Mouse (Mus musculus) lung, embryonic 14.5 days (tissue): ENCODE data around the gene Mlxipl. TPM values are rescaled to one million over a fixed set of nuclear protein-coding genes. Genes with fewer than 3 reads are reported as not detected.
A peak's percentile ranks its signal among the peaks of the same experiment; 100 is the strongest.

Source experiments
- ATAC-seq: fragments of 200-750 bp; cut with Nextera tagmentation; 2 replicates; pipeline ENCODE4 v1.8.0; 2017; ENCODE audit warnings: mild to moderate bottlenecking, moderate TSS enrichment, moderate library complexity; ENCODE audit not compliant: insufficient read depth
- DNase-seq: peaks from one replicate; pipeline ENCODE4 v3.0.0-alpha.2; 2015
- H3K27ac ChIP-seq: fragments of 300-500 bp; sonication (generic); 2 replicates; pipeline ENCODE4 v1.5.1; 2014; ENCODE audit warnings: low read depth, mild to moderate bottlenecking, moderate library complexity
- H3K27me3 ChIP-seq: fragments of 300-500 bp; sonication (generic); 2 replicates; pipeline ENCODE4 v1.6.1; 2014; ENCODE audit warnings: low read length, control low read depth; ENCODE audit not compliant: insufficient read depth
- H3K36me3 ChIP-seq: fragments of 300-500 bp; sonication (generic); 2 replicates; pipeline ENCODE4 v1.6.1; 2014; ENCODE audit warnings: control low read depth; ENCODE audit not compliant: insufficient read depth
- H3K4me1 ChIP-seq: fragments of 300-500 bp; sonication (generic); 2 replicates; pipeline ENCODE4 v1.6.1; 2014; ENCODE audit warnings: antibody characterized with exemption, control low read depth; ENCODE audit not compliant: insufficient read depth
- H3K4me2 ChIP-seq: fragments of 300-500 bp; sonication (generic); 2 replicates; pipeline ENCODE4 v1.6.1; 2014; ENCODE audit warnings: mild to moderate bottlenecking
- H3K4me3 ChIP-seq: fragments of 300-500 bp; sonication (generic); 2 replicates; pipeline ENCODE4 v1.5.1; 2014; ENCODE audit warnings: low read depth, low read length
- H3K9ac ChIP-seq: fragments of 300-500 bp; sonication (generic); 2 replicates; pipeline ENCODE4 v1.6.1; 2014
- H3K9me3 ChIP-seq: fragments of 300-500 bp; sonication (generic); 2 replicates; pipeline ENCODE4 v1.6.1; 2016; ENCODE audit warnings: low read depth, low read length, control low read depth
- CTCF ChIP-seq: IDR thresholded peaks from 2 replicates; pipeline ENCODE4 v1.5.1; 2016; ENCODE audit warnings: antibody characterized with exemption, low read depth
- WGBS: fragments of 180-500 bp; shearing (Covaris S2); extraction: QIAGEN DNeasy Blood & Tissue Kit; methylation state at CpG from one replicate; pipeline ENCODE4 v1.1.7; 2014; 5-methylcytosine and 5-hydroxymethylcytosine counted together
- polyA plus RNA-seq: library from polyadenylated mRNA; unstranded; fragments of >200 nt; fragmentation: Nextera tagmentation; extraction: Ambion mirVana; gene quantifications from 2 replicates; pipeline ENCODE4 v1.2.1, GENCODE M21; 2014

The Mlxipl gene
- polyA plus RNA-seq, 1 experiment from 2014 or later = 2.1 TPM

DNA sequence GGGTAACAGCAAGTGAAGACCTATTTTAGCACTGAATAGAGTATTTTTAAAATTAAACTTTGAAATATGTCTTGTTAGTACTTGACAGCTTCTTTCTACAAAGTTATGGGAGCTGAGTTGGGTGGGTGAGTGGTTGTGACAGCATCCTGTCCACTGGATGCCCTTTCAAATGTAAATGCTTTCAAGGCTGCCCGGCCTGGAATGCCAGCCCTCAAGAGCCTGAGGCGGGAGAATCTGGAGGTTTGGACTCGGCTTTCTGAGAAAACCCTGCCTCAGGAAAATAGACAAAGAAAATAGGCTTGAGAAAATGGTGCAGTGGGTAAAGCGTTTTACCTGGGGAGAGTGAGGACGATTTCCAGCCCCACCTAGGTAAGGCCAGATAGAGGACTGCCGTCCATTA lies 92.1 kb downstream of the Mlxipl start:
- ATAC-seq = no peak
- Histone ChIP-seq H3K4me1 (no peaks in the 10 kb centered on the region), H3K27me3 (no peaks in the 10 kb centered on the region), H3K4me2 (no peak overlapping the region), H3K4me3 (no peak overlapping the region), H3K27ac (no peak overlapping the region), H3K9ac (no peak overlapping the region), H3K9me3 (no peaks in the 10 kb centered on the region), H3K36me3 (peaks cover 59% of the 10 kb centered on the region)
- DNase-seq = no peak
- no peak for TF ChIP-seq CTCF
- 87% methylated on average over 6 of the region's 6 CpGs for WGBS

DNA sequence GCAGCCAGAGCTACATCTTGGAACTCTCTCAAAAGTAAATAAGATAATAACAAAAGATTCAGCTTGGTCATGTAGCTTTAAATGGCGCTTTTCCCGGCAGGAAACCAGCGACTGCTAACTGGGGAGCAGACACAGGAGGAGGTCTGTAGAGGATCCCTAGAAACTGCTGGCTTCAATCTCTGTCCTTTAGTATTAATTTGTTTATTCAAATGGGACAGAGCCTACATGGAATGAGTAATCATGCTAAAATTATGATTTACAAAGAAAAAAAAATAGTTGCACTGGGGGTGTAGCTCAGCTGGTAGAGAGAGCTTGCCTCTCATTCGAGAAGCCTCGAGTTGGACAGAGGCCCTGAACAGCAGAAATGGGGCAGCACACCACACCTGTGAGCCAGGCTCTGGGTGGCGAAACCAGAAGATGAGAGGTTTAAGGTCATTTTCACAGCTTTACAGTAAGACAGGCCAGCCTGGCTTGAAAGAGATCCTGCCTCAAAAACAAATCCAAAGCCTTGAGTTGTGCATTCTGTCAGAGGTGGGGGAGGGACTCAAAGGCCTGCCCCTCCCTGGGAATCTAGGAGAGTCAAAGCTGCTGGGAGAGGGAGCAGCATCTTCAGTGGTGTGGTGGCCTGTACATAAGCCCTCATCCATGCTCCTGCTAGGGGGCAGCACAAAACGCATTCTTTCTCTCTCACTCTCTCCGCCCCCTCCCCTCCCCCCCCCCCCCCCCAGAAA lies 93.6 kb downstream of the Mlxipl start:
- Histone ChIP-seq H3K27me3 (no peaks in the 10 kb centered on the region), H3K4me1 (no peaks in the 10 kb centered on the region), H3K9ac (no peak overlapping the region), H3K4me2 (no peak overlapping the region), H3K36me3 (peaks cover 47% of the 10 kb centered on the region), H3K27ac (peak overlapping the region; percentile 36; the same call in 1 of the 2 replicates), H3K9me3 (no peaks in the 10 kb centered on the region), H3K4me3 (no peak overlapping the region)
- no peak for DNase-seq
- TF ChIP-seq CTCF = no peak
- WGBS = 39% methylated on average over 8 of the region's 8 CpGs
- ATAC-seq = no peak

DNA sequence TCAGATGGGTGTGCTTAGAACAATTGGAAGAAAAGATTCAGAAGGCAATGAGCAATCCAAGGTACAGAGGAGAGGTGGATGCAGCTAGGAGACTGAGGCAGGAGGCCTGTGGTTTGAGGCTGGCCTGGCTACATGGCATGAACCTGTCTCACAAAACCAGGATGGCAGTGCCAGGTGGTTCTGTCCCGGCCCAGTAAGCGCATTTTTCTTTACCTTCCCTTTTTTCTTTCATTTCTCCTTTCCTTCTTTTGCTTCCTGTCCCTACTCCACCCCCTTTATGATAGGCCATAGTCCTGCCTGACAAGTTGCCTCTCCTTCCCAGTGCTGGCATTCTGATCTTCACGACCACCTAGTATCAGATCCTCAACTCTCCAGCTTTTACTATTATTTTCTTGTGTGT lies 95.3 kb downstream of the Mlxipl start:
- Histone ChIP-seq H3K27me3 (no peaks in the 10 kb centered on the region), H3K4me2 (no peak overlapping the region), H3K9ac (no peak overlapping the region), H3K4me1 (peaks cover 8% of the 10 kb centered on the region), H3K9me3 (no peaks in the 10 kb centered on the region), H3K4me3 (no peak overlapping the region), H3K36me3 (peaks cover 42% of the 10 kb centered on the region), H3K27ac (no peak overlapping the region)
- 95% methylated on average over 3 of the region's 3 CpGs for WGBS
- no peak for ATAC-seq
- DNase-seq = no peak
- no peak for TF ChIP-seq CTCF

DNA sequence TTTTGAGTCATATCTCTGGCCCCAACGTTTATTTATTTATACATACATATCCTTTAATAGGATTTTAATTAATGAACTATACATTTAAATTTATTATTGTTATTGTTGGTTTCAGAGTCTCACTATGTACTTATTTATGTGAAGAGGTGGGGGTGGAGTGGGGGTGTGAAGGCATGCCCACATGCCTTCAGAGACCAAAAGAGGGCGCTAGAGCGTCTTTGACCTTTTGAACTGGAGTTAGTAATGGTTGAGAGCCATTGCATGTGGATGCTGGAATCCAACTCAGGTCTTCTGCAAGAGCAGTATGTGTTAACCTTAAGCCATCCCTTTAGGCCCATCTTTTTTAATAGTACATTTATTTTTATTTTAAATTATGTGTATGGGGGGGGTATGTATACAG lies 95.9 kb downstream of the Mlxipl start:
- H3K27ac ChIP-seq = no peak overlapping the region
- ATAC-seq (no peak), DNase-seq (peak; percentile 41)
- WGBS = 23% methylated on average over 3 of the region's 3 CpGs
- 0 out of 2 replicates have a peak, but pooled peaks have one; percentile 34 for TF ChIP-seq CTCF
- H3K4me1 ChIP-seq = peaks cover 9% of the 10 kb centered on the region
- no peaks in the 10 kb centered on the region for H3K9me3 ChIP-seq
- no peak overlapping the region for H3K9ac ChIP-seq
- peak overlapping the region; percentile 84; the same call in 1 of the 2 replicates for H3K4me2 ChIP-seq
- H3K27me3 ChIP-seq = no peaks in the 10 kb centered on the region
- peaks cover 41% of the 10 kb centered on the region for H3K36me3 ChIP-seq
- no peak overlapping the region for H3K4me3 ChIP-seq

DNA sequence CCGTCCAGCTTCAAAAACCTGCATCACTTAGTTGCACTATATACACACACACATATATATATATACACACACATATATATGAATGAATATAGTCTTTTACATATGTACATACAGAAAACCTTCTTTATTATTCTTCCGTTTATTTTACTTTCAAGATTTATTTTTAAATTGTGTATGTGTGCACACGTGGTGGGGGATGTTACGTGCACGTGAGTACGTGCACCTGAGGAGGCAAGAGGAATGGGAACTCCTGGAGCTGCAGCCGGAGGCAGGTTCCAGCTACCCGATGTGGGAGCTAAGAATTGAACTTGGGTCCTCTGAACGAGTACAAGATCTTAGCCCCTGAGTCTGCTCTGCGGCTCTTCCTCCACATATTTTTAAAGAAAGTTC lies 96.5 kb downstream of the Mlxipl start:
- ATAC-seq = no peak
- DNase-seq = no peak
- 19% methylated on average over 10 of the region's 10 CpGs for WGBS

DNA sequence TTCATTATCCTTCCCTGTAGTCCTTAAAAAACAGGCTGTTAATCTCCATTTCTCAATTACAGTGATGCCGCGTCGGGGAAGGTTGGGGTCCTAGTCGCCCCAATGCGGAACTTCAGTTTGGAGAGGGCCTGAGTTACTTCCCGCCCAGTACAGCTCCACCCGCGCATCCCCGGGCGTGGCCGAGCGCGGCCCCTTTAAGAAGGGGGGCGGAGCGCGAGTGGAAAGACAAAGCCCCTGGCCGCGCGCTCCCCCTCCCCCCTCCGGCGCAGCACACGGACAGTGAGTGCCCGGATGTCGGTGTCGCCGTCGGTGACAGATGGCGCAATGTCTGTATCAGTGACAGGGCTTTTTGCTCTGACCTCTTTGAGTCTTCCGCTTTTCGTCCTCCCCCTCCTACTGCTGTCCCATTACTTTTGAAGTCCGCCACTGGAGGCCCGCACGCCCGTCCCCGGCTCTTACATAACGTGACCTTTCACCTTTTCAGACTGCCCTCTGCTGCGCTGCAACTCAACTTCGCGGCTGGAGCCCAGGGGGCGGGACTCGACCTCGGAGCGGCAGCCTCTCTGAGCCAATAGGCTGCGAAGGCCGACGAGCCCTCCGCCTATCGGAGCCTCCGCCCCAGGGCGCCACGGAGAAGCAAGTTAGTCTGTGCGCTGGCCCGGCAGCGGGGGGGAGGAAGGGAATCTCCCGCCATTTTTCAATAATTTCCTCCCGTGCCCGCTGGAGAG lies 97.1 kb downstream of the Mlxipl start, which contains the start of gene Baz1b:
TSS of gene Baz1b (plus strand) at position 644 of the 728 bp plus-strand sequence.
- H3K9me3 ChIP-seq = no peaks in the 10 kb centered on the region

More for the DNA sequence above, 96.5 kb downstream of the Mlxipl start:
- Histone ChIP-seq H3K27me3 (no peaks in the 10 kb centered on the region), H3K9me3 (no peaks in the 10 kb centered on the region), H3K4me1 (peaks cover 9% of the 10 kb centered on the region), H3K4me3 (peak overlapping the region; percentile 100), H3K9ac (peak overlapping the region; percentile 98), H3K27ac (peak overlapping the region; percentile 98), H3K36me3 (peaks cover 40% of the 10 kb centered on the region), H3K4me2 (peak overlapping the region; percentile 84)
- no peak for TF ChIP-seq CTCF

More for the DNA sequence above, 97.1 kb downstream of the Mlxipl start, which contains the start of gene Baz1b:
- Histone ChIP-seq H3K4me1 (peaks cover 9% of the 10 kb centered on the region), H3K36me3 (peaks cover 34% of the 10 kb centered on the region), H3K9ac (peak within 1 kb of the TSS; percentile 98), H3K27ac (peak within 1 kb of the TSS; percentile 98), H3K4me3 (peak within 1 kb of the TSS; percentile 100), H3K27me3 (no peaks in the 10 kb centered on the region), H3K4me2 (peak within 1 kb of the TSS; percentile 84)
- no peak for TF ChIP-seq CTCF
- ATAC-seq = peak; percentile 98
- WGBS = under 1% methylated on average over 56 of the region's 57 CpGs
- DNase-seq = peak; percentile 99
